Comparison of ENCODE assay signal across 8 mouse cellular contexts in genomic region chr11:89424358-89424757, GRCm38 (mm10).
DNase-seq lines count a peak whose midpoint lies in the region; ATAC-seq and TF ChIP-seq lines count a peak whose summit lies in the region.

No protein-coding gene starts in this region.

- DNase-seq in gastrocnemius, postnatal 10 days: peak; percentile 15
- no peak for DNase-seq in gastrocnemius, postnatal 25 days
- DNase-seq in midbrain, embryonic 11.5 days (ENCODE audit: low spot score, missing footprints): peak; percentile 86
- no peak for DNase-seq in stomach, postnatal 0 days (ENCODE audit: low spot score)
- no peak for DNase-seq in T-cell, adult 2 months (ENCODE audit: low spot score)
- DNase-seq in spleen, postnatal 4 days (ENCODE audit: low spot score in 2 of 2): no peak

- ATAC-seq in midbrain, embryonic 11.5 days (ENCODE audit: low FRiP score): no peak
- no peak for ATAC-seq in midbrain, embryonic 15.5 days (replicated peaks)
- ATAC-seq in stomach, postnatal 0 days (ENCODE audit: low FRiP score, low TSS enrichment): no peak

- H3K4me2 ChIP-seq in midbrain, embryonic 11.5 days: no peak overlapping the region
- no peak overlapping the region for H3K4me2 ChIP-seq in midbrain, embryonic 15.5 days
- H3K4me2 ChIP-seq in stomach, postnatal 0 days (replicated peaks; ENCODE audit: low read depth): no peak overlapping the region

- H3K9ac ChIP-seq in midbrain, embryonic 11.5 days (ENCODE audit: low read length): no peak overlapping the region
- no peak overlapping the region for H3K9ac ChIP-seq in midbrain, embryonic 15.5 days
- no peak overlapping the region for H3K9ac ChIP-seq in stomach, postnatal 0 days (ENCODE audit: low read length)

- peak; percentile 25; the same call in 1 of the 2 replicates for TF ChIP-seq CTCF in cortical plate, adult 2 months (IDR thresholded peaks at IDR 0.05; ENCODE audit: extremely low read depth, insufficient read depth, low read length)
- TF ChIP-seq CTCF in stomach, postnatal 0 days (IDR thresholded peaks at IDR 0.05; ENCODE audit: low read depth): peak; percentile 66

- no peak overlapping the region for H3K27ac ChIP-seq in midbrain, embryonic 11.5 days (ENCODE audit: low read depth, low read length)
- no peak overlapping the region for H3K27ac ChIP-seq in midbrain, embryonic 15.5 days
- H3K27ac ChIP-seq in cortical plate, adult 2 months (ENCODE audit: insufficient read depth, low read length): no peak overlapping the region
- H3K27ac ChIP-seq in stomach, postnatal 0 days (replicated peaks): no peak overlapping the region

- 53% methylated on average over 3 of the region's 3 CpGs for WGBS in midbrain, embryonic 11.5 days
- WGBS in midbrain, embryonic 15.5 days: 54% methylated on average over 3 of the region's 3 CpGs
- 57% methylated on average over 3 of the region's 3 CpGs for WGBS in stomach, postnatal 0 days

- no peak for TF ChIP-seq POLR2A in cortical plate, adult 2 months (IDR thresholded peaks at IDR 0.05; ENCODE audit: extremely low read depth, insufficient read depth, low read length)

- H3K27me3 ChIP-seq in midbrain, embryonic 11.5 days (ENCODE audit: control insufficient read depth, insufficient read depth, low read length): no peaks in the 10 kb centered on the region
- H3K27me3 ChIP-seq in midbrain, embryonic 15.5 days (replicated peaks): no peaks in the 10 kb centered on the region
- H3K27me3 ChIP-seq in stomach, postnatal 0 days (ENCODE audit: control insufficient read depth, insufficient read depth, low read length): no peaks in the 10 kb centered on the region

- H3K36me3 ChIP-seq in midbrain, embryonic 11.5 days (ENCODE audit: control insufficient read depth, insufficient read depth, low read length): no peaks in the 10 kb centered on the region
- H3K36me3 ChIP-seq in midbrain, embryonic 15.5 days (replicated peaks): no peaks in the 10 kb centered on the region
- no peaks in the 10 kb centered on the region for H3K36me3 ChIP-seq in stomach, postnatal 0 days (ENCODE audit: control insufficient read depth, insufficient read depth, low read length)

- no peaks in the 10 kb centered on the region for H3K9me3 ChIP-seq in midbrain, embryonic 11.5 days (ENCODE audit: control insufficient read depth, low read length)
- no peaks in the 10 kb centered on the region for H3K9me3 ChIP-seq in midbrain, embryonic 15.5 days
- H3K9me3 ChIP-seq in stomach, postnatal 0 days (ENCODE audit: control insufficient read depth, low read length): no peaks in the 10 kb centered on the region

- no peak for TF ChIP-seq EP300 in stomach, postnatal 0 days (optimal IDR thresholded peaks at IDR 0.05)

- no peaks in the 10 kb centered on the region for H3K4me1 ChIP-seq in midbrain, embryonic 11.5 days (ENCODE audit: control insufficient read depth, insufficient read depth, low read length)
- no peaks in the 10 kb centered on the region for H3K4me1 ChIP-seq in midbrain, embryonic 15.5 days
- no peaks in the 10 kb centered on the region for H3K4me1 ChIP-seq in cortical plate, adult 2 months (ENCODE audit: control insufficient read depth, insufficient read depth, low read length)
- H3K4me1 ChIP-seq in stomach, postnatal 0 days (replicated peaks; ENCODE audit: control insufficient read depth, insufficient read depth): no peaks in the 10 kb centered on the region

- H3K4me3 ChIP-seq in midbrain, embryonic 11.5 days (ENCODE audit: low read depth, low read length): no peak overlapping the region
- H3K4me3 ChIP-seq in midbrain, embryonic 15.5 days: no peak overlapping the region
- no peak overlapping the region for H3K4me3 ChIP-seq in cortical plate, adult 2 months (ENCODE audit: insufficient read depth, low read length)
- no peak overlapping the region for H3K4me3 ChIP-seq in stomach, postnatal 0 days (ENCODE audit: low read depth, low read length)

Comparison
In these comparisons a context has a peak if more than half of its experiments do, and no peak if none do; other contexts are left out.
1. DNase-seq: peak in gastrocnemius, postnatal 10 days (single experiment) and midbrain, embryonic 11.5 days (single experiment); none in gastrocnemius, postnatal 25 days (single experiment), stomach, postnatal 0 days (single experiment), T-cell, adult 2 months (single experiment) and spleen, postnatal 4 days (0 of 2).